Mouse (Mus musculus) embryonic facial prominence, embryonic 11.5 days (tissue): ENCODE data around the gene Usp12. TPM values are rescaled to one million over a fixed set of nuclear protein-coding genes. Genes with fewer than 3 reads are reported as not detected.

Experiments
- ATAC-seq: fragments of 200-750 bp; cut with Nextera tagmentation; replicated peaks from 2 replicates; pipeline ENCODE4 v1.8.0; 2017; ENCODE audit warnings: low read depth; ENCODE audit not compliant: insufficient number of reproducible peaks, low FRiP score, low TSS enrichment
- DNase-seq: peaks from one replicate; pipeline ENCODE4 v3.0.0-alpha.2; 2015; ENCODE audit warnings: low spot score
- H3K27ac ChIP-seq: fragments of 300-500 bp; sonication (generic); replicated peaks from 2 replicates; pipeline ENCODE4 v1.5.1; 2014; ENCODE audit warnings: mild to moderate bottlenecking, low read depth, low read length, control low read depth
- H3K27me3 ChIP-seq: fragments of 300-500 bp; sonication (generic); 2 replicates; pipeline ENCODE4 v1.6.1; 2014; ENCODE audit warnings: mild to moderate bottlenecking, low read length, moderate library complexity, mixed read lengths; ENCODE audit not compliant: control insufficient read depth, insufficient read depth
- H3K36me3 ChIP-seq: fragments of 300-500 bp; sonication (generic); replicated peaks from 2 replicates; pipeline ENCODE4 v1.6.1; 2014; ENCODE audit warnings: low read depth, mild to moderate bottlenecking, low read length, moderate library complexity, mixed read lengths; ENCODE audit not compliant: control insufficient read depth, insufficient read depth
- H3K4me1 ChIP-seq: fragments of 300-500 bp; sonication (generic); 2 replicates; pipeline ENCODE4 v1.6.1; 2014; ENCODE audit warnings: low read length, mixed read lengths; ENCODE audit not compliant: control insufficient read depth, insufficient read depth
- H3K4me2 ChIP-seq: fragments of 300-500 bp; sonication (generic); 2 replicates; pipeline ENCODE4 v1.6.1; 2014; ENCODE audit warnings: low read depth, mild to moderate bottlenecking, control low read depth, low read length, moderate library complexity
- H3K4me3 ChIP-seq: fragments of 300-500 bp; sonication (generic); 2 replicates; pipeline ENCODE4 v1.5.1; 2014; ENCODE audit warnings: low read depth, low read length, control low read depth
- H3K9ac ChIP-seq: fragments of 300-500 bp; sonication (generic); replicated peaks from 2 replicates; pipeline ENCODE4 v1.6.1; 2014; ENCODE audit warnings: mild to moderate bottlenecking, control low read depth, low read length
- H3K9me3 ChIP-seq: fragments of 300-500 bp; sonication (generic); replicated peaks from 2 replicates; pipeline ENCODE4 v1.6.1; 2016; ENCODE audit warnings: mild to moderate bottlenecking, low read length, inconsistent platforms, mixed read lengths; ENCODE audit not compliant: control insufficient read depth
- WGBS: fragments of 180-500 bp; shearing (Covaris S2); extraction: QIAGEN DNeasy Blood & Tissue Kit; methylation state at CpG from one replicate; pipeline ENCODE4 v1.1.7; 2014; 5-methylcytosine and 5-hydroxymethylcytosine counted together
- polyA plus RNA-seq: library from polyadenylated mRNA; unstranded; fragments of >200 nt; fragmentation: Nextera tagmentation; extraction: Ambion mirVana; gene quantifications from 2 replicates; pipeline ENCODE4 v1.2.1, GENCODE M21; 2014

Gene Usp12
- polyA plus RNA-seq, 1 experiment from 2014 or later, result 11.1 TPM

DNA sequence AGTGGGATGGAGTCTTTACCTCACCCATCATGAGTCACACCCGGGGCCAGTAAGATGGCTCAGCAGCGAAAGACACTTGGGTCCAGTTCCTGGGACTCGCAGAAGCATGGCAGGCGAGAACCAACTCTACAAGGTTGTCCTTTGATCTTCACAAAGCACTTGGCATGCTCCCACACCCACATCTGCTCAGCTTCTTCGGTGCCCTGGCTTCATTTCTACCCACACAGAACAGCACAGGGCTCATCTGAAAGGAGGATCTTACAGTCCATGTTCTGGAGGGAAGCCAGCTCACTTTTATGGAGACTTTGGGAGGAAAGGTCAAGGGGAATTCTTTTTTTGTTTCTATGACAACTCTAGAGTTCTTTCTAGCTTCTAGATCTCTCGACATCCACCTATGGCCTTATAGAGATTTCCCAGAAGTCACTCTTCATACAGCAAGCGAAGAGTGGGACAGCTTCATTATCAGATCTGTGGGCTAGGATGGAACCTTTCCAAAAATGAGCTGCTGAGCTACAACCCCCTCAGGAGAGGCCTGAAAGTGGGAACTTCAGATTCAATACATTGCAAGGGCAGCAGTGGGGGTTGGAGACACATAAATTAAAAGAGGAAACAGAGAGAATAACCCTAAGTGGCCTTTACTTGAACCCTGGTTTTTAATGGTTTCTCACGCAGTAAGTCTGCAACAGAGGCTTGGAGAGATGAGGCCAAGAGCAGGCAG is 24.3 kb upstream of the Usp12 start:
- H3K9me3 ChIP-seq, result no peaks in the 10 kb centered on the region
- H3K36me3 ChIP-seq, result no peaks in the 10 kb centered on the region
- no peak overlapping the region for H3K27ac ChIP-seq
- no peaks in the 10 kb centered on the region for H3K27me3 ChIP-seq
- WGBS, result 86% methylated on average over 8 of the region's 8 CpGs
- DNase-seq, result no peak
- no peak overlapping the region for H3K9ac ChIP-seq
- H3K4me2 ChIP-seq, result no peak overlapping the region
- H3K4me1 ChIP-seq, result no peaks in the 10 kb centered on the region
- no peak overlapping the region for H3K4me3 ChIP-seq
- ATAC-seq, result no peak

DNA sequence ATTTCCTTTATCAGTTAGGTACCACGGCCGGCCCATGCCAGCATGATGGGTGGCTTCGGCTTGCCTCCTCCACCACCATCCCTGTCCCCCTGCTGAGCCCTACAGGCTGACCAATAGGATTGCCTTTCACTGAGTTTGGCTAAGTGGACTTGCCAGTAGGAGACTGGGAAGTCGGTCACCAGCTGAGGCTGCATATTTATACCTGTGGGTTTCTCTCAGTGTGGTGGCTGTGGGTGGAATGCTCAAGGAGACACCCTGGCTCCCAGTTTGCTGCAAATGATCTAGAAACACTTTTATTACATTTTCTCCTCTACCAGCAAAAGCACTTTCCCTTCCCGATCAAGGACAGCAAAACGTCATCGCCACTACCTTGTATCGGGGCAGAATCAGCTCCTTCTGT is 22.8 kb upstream of the Usp12 start:
- no peak for ATAC-seq
- H3K4me1 ChIP-seq, result no peaks in the 10 kb centered on the region
- WGBS, result 87% methylated on average over 8 of the region's 8 CpGs
- H3K36me3 ChIP-seq, result no peaks in the 10 kb centered on the region
- no peak overlapping the region for H3K4me3 ChIP-seq
- H3K27ac ChIP-seq, result no peak overlapping the region
- DNase-seq, result no peak
- no peak overlapping the region for H3K4me2 ChIP-seq
- H3K27me3 ChIP-seq, result no peaks in the 10 kb centered on the region
- no peaks in the 10 kb centered on the region for H3K9me3 ChIP-seq
- no peak overlapping the region for H3K9ac ChIP-seq

DNA sequence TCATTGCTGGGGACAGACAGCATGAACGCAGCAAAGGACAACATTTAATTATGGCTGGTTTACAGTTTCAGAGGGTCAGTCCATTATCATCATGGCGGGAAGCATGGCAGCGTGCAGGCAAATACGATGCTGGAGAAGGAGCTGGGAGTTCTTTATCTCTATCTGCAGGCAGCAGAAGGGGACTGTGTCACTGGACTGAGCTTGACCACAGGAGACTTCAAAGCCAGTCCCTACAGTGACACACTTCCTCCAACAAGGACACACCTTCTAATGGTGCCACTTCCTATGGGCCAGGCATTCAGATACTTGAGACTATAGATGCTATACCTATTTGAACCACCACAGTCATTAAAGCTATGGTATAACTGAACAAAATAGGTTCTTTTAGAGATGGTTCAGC is 20.6 kb upstream of the Usp12 start:
- no peaks in the 10 kb centered on the region for H3K9me3 ChIP-seq

DNA sequence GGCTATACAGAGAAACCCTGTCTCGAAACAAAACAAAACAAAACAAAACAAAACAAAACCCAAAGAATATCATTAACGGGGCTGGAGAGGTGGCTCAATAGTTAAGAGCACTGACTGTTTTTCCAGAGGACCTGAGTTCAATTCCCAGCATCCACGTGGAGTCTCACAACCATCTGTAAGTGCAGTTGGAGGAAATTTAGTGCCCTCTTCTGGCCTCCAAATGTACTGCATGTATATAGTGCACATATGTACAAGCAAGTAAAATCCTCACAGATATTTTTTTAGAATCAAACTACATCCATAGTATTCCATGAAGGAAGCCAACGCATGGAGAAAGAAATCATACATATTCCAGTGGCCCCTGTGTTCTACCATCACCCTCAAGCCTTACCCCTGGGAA is 18.6 kb upstream of the Usp12 start:
- Histone ChIP-seq H3K36me3 (no peaks in the 10 kb centered on the region), H3K27ac (no peak overlapping the region), H3K9me3 (no peaks in the 10 kb centered on the region), H3K4me2 (no peak overlapping the region), H3K4me1 (no peaks in the 10 kb centered on the region), H3K27me3 (no peaks in the 10 kb centered on the region), H3K9ac (no peak overlapping the region), H3K4me3 (no peak overlapping the region)
- ATAC-seq (no peak), DNase-seq (no peak)
- 83% methylated on average over 4 of the region's 4 CpGs for WGBS

More for the DNA sequence above, 20.6 kb upstream of the Usp12 start:
- no peak overlapping the region for H3K27ac ChIP-seq
- ATAC-seq (no peak), DNase-seq (no peak)
- H3K36me3 ChIP-seq, result no peaks in the 10 kb centered on the region
- no peaks in the 10 kb centered on the region for H3K27me3 ChIP-seq
- WGBS, result 79% methylated on average over 4 of the region's 4 CpGs
- H3K4me3 ChIP-seq, result no peak overlapping the region
- no peak overlapping the region for H3K4me2 ChIP-seq
- no peak overlapping the region for H3K9ac ChIP-seq
- H3K4me1 ChIP-seq, result no peaks in the 10 kb centered on the region

DNA sequence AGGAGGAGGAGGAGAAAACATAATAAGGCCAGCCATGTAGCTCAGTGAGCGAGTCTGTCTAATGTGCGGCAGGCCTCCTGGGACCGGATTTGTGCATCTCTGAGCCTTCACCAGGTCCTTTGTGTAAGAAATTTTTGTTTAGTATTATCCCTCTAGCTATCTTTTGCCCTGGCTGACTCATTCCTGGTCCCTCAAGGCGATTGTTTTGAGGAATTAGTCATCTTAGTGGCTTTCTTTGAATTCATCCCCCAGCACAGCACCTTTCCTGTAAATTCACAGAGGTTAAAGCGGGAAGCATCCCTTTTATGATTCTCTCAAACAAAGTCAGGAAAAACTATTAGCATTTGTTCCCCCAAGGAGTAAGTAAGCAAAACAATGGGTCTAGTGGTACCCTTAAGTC is 18.1 kb upstream of the Usp12 start:
- no peak overlapping the region for H3K9ac ChIP-seq
- H3K4me2 ChIP-seq, result no peak overlapping the region
- H3K36me3 ChIP-seq, result no peaks in the 10 kb centered on the region
- ATAC-seq (no peak), DNase-seq (no peak)
- 90% methylated on average over 5 of the region's 5 CpGs for WGBS
- no peak overlapping the region for H3K27ac ChIP-seq
- no peaks in the 10 kb centered on the region for H3K4me1 ChIP-seq
- no peak overlapping the region for H3K4me3 ChIP-seq
- no peaks in the 10 kb centered on the region for H3K9me3 ChIP-seq
- H3K27me3 ChIP-seq, result no peaks in the 10 kb centered on the region

DNA sequence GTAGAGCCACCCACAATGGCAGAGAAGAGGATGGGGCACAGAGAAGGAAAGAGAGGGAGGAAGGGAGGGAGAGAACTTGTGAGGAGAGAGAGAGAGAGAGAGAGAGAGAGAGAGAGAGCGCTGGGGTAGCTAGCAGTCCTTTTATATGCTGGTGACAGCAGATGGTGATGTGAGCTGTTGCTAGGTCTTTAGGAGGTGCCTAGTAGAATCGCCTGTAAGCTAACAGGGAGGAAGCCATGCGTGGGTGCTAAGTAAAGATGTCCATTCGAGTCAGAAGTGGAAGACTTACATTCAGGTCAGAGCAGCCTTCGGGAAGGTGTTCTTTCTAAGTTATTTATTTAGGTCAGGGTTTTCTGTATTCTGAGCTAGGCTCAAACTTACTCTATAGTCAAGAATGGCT is 15.1 kb upstream of the Usp12 start:
- DNase-seq, result no peak
- no peaks in the 10 kb centered on the region for H3K4me1 ChIP-seq
- H3K4me2 ChIP-seq, result no peak overlapping the region
- no peak overlapping the region for H3K4me3 ChIP-seq
- H3K27ac ChIP-seq, result no peak overlapping the region
- ATAC-seq, result no peak
- H3K27me3 ChIP-seq, result no peaks in the 10 kb centered on the region
- no peaks in the 10 kb centered on the region for H3K36me3 ChIP-seq
- 76% methylated on average over 5 of the region's 5 CpGs for WGBS
- H3K9ac ChIP-seq, result no peak overlapping the region
- H3K9me3 ChIP-seq, result no peaks in the 10 kb centered on the region

DNA sequence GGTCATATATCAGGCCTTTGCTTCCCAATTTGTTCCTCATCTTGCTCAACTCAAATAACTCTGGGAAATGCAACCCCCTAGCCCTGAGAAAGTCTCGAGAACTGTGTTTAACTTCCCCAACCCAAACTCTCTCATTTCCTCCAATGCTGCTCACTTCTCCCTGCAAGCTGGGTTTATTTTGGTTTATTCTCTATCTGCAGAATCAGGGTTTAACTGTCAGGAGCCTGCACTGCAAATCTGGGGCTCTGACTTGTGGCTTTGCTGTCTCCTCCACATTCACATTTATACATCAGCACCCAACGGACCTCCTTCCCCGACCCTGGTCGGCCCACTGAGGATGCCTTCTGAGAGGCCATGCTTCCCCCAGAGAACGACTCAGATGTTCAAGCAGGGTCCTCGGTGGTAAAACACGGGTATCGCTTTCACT is 11.2 kb upstream of the Usp12 start:
- H3K27ac ChIP-seq, result no peak overlapping the region
- H3K27me3 ChIP-seq, result no peaks in the 10 kb centered on the region
- ATAC-seq, result no peak
- no peak overlapping the region for H3K9ac ChIP-seq
- no peaks in the 10 kb centered on the region; the same call in 1 of the 2 replicates for H3K9me3 ChIP-seq
- H3K4me2 ChIP-seq, result no peak overlapping the region
- H3K4me3 ChIP-seq, result no peak overlapping the region
- H3K4me1 ChIP-seq, result no peaks in the 10 kb centered on the region
- 74% methylated on average over 8 of the region's 8 CpGs for WGBS
- H3K36me3 ChIP-seq, result no peaks in the 10 kb centered on the region
- DNase-seq, result no peak

DNA sequence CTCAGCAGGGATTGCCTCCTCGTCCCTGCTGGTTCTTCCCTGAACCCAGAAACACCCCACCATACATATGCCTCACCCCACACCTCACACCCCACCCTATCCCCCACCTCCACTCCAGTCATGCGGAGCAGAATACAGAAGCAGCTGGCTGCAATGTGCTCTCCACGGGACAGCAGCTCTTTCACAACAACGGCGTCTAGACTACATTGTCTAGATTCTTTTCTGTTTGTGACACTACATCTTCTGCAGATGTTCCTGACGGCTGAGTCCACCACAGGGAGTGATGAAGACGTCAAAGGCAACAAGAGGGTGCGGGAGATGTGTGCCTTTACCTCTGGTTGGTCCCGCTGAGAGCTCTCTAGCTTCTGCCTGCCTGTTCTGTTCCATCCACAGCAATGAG is 3.2 kb upstream of the Usp12 start:
- DNase-seq (no peak), ATAC-seq (no peak)
- Histone ChIP-seq H3K9me3 (no peaks in the 10 kb centered on the region; the same call in 1 of the 2 replicates), H3K27ac (no peak overlapping the region), H3K4me1 (no peaks in the 10 kb centered on the region), H3K36me3 (no peaks in the 10 kb centered on the region), H3K27me3 (no peaks in the 10 kb centered on the region), H3K9ac (no peak overlapping the region), H3K4me3 (no peak overlapping the region), H3K4me2 (no peak overlapping the region)
- WGBS, result 66% methylated on average over 9 of the region's 9 CpGs
